Mouse (Mus musculus) limb, embryonic 12.5 days (tissue): ENCODE measurements around the gene Spns2. TPM values are rescaled to one million over a fixed set of nuclear protein-coding genes. Genes with fewer than 3 reads are reported as not detected.

Experiments
- ATAC-seq: fragments of 200-750 bp; cut with Nextera tagmentation; 2 replicates; pipeline ENCODE4 v1.8.0; 2017; ENCODE audit warnings: low read depth, moderate TSS enrichment; ENCODE audit not compliant: insufficient number of reproducible peaks, insufficient read depth, low FRiP score, low TSS enrichment
- H3K27ac ChIP-seq: fragments of 300-500 bp; sonication (generic); 2 replicates; pipeline ENCODE4 v1.5.1; 2016; ENCODE audit warnings: mild to moderate bottlenecking, moderate library complexity
- H3K27me3 ChIP-seq: fragments of 300-500 bp; sonication (generic); 2 replicates; pipeline ENCODE4 v1.6.1; 2016; ENCODE audit warnings: mild to moderate bottlenecking, moderate library complexity
- H3K36me3 ChIP-seq: fragments of 300-500 bp; sonication (generic); 2 replicates; pipeline ENCODE4 v1.6.1; 2016; ENCODE audit warnings: mild to moderate bottlenecking, moderate library complexity
- H3K4me1 ChIP-seq: fragments of 300-500 bp; sonication (generic); replicated peaks from 2 replicates; pipeline ENCODE4 v1.6.1; 2016
- H3K4me2 ChIP-seq: fragments of 300-500 bp; sonication (generic); 2 replicates; pipeline ENCODE4 v1.6.1; 2016; ENCODE audit warnings: mild to moderate bottlenecking, moderate library complexity
- H3K4me3 ChIP-seq: fragments of 300-500 bp; sonication (generic); replicated peaks from 2 replicates; pipeline ENCODE4 v1.5.1; 2016; ENCODE audit warnings: mild to moderate bottlenecking
- H3K9ac ChIP-seq: fragments of 300-500 bp; sonication (generic); replicated peaks from 2 replicates; pipeline ENCODE4 v1.6.1; 2016; ENCODE audit warnings: mild to moderate bottlenecking, moderate library complexity
- H3K9me3 ChIP-seq: fragments of 300-500 bp; sonication (generic); 2 replicates; pipeline ENCODE4 v1.6.1; 2016; ENCODE audit warnings: mild to moderate bottlenecking, moderate library complexity
- WGBS: fragments of 180-500 bp; shearing (Covaris S2); methylation state at CpG from one replicate; pipeline ENCODE4 v1.1.7; 2016; 5-methylcytosine and 5-hydroxymethylcytosine counted together
- polyA plus RNA-seq: library from polyadenylated mRNA; unstranded; fragments of >200 nt; fragmentation: Nextera tagmentation; extraction: Ambion mirVana; gene quantifications from 2 replicates; pipeline ENCODE4 v1.2.1, GENCODE M21; 2016

The Spns2 gene
- polyA plus RNA-seq, 1 experiment from 2014 or later: 2.1 TPM

DNA sequence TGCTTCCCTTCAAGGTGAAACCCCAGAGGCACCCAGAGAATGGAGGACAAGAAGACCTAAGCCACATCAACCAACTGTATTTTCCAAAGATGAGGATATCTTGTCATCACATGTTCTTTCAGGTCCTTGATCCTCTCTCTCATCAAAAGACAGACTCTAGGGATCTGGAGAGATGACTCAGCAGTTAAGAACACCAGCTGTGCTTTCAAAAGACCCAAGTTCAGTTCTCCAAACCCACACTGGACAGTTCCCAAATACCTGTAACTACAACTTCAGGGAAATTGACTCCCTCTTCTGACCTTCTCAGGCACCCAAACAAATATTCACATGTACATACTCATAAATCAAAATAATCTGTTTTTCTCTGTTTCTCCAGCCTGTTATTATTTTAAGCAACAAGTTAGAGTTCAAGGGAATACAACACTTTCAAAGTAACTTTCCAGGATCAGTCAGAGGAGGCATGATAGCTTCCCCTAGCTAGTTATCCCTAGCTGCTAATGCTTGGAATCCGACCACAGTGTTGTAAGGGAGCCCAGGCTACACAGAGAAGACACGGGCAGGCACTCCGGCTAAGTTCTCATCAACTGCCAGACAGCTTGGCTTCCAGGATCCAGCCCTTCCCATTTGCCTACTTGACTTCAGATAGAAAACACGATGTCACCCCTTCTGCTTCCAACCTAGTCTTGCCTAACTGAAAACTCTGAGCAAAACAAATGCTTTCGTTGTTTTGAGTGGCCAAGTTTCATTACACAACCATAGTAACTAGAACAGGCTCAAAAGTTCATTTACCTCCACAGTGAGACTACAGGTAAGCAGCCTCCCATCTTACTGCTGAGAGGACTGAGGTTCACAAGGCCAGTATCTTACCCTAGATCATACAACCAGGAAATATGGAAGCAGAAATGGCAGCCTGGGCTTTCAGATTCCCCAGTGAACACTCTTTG, 32.2 kb upstream of the Spns2 start:
- Histone ChIP-seq H3K27ac (no peak overlapping the region), H3K9ac (no peak overlapping the region), H3K4me3 (no peak overlapping the region), H3K4me2 (no peak overlapping the region), H3K36me3 (no peaks in the 10 kb centered on the region), H3K4me1 (no peaks in the 10 kb centered on the region), H3K9me3 (no peaks in the 10 kb centered on the region), H3K27me3 (peaks cover 3% of the 10 kb centered on the region; the same call in 1 of the 2 replicates)
- ATAC-seq: no peak
- 80% methylated on average over 5 of the region's 5 CpGs for WGBS

DNA sequence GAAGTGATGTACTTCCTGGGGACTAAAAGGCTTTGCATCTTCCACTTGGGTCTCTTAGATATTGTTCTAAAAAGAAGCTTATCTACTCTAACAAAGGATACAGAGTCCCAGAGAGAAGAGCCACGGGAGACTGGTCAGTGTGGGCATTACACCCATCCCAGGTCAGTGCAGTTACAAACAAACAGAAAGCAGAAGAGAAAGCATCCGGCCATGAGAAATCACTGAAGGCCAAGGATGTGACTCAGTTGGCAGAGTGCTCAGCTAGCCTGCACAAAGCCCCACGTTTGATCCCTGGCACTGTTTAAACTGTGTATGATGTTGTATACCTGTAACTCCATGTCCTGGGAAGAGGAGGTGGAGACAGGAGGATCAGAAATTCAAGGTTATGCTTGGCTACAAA, 30.2 kb upstream of the Spns2 start:
- H3K4me3 ChIP-seq: no peak overlapping the region
- H3K9me3 ChIP-seq: peaks cover 3% of the 10 kb centered on the region; the same call in 1 of the 2 replicates
- ATAC-seq: no peak
- H3K36me3 ChIP-seq: no peaks in the 10 kb centered on the region
- no peak overlapping the region for H3K27ac ChIP-seq
- no peaks in the 10 kb centered on the region for H3K4me1 ChIP-seq
- no peak overlapping the region for H3K9ac ChIP-seq
- H3K27me3 ChIP-seq: no peaks in the 10 kb centered on the region
- 67% methylated on average over 3 of the region's 3 CpGs for WGBS
- H3K4me2 ChIP-seq: no peak overlapping the region

DNA sequence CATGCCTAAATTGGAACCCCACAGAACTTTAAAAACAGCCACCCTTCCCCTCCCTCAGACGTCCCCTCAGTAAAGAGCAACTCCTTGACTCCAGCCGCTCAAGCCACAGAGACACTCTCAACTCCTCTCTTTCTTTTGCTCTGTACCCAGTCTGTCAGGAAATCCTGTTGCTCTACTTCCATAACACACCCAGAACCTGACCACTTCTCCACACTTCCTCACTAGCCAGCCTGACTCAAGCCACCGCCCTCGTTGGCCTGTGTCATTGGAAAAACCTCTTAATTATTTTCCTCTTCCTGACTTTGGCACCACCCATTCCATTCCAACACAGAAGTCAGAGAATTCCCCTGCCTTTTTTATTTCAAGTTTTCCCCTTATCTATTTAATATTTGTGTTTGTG, 29.5 kb upstream of the Spns2 start:
- Histone ChIP-seq H3K9me3 (peaks cover 3% of the 10 kb centered on the region; the same call in 1 of the 2 replicates), H3K4me3 (no peak overlapping the region), H3K27me3 (no peaks in the 10 kb centered on the region), H3K9ac (no peak overlapping the region), H3K27ac (no peak overlapping the region), H3K4me1 (no peaks in the 10 kb centered on the region), H3K4me2 (no peak overlapping the region), H3K36me3 (no peaks in the 10 kb centered on the region)
- 75% methylated on average over 4 of the region's 4 CpGs for WGBS
- ATAC-seq: no peak

DNA sequence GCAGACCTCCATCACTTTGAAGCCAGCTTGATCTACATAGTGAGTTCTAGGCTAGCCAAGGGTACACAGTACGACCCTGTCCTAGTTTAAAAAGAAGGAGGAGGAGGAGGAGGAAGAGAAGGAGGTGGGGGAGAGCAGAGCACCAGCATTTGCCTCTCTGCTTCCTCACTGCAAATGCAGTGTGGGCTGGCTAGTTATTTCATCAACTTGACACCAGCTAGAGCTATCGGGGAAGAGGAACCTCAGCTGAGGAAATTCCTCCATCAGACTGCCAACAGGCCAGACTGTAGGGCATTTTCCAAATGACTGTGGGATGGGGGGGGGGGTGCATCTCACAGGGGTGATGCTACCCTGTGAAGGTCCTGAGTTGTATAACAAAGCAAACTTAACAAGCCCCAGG, 28.7 kb upstream of the Spns2 start:
- Histone ChIP-seq H3K4me3 (no peak overlapping the region), H3K4me2 (no peak overlapping the region), H3K27ac (no peak overlapping the region), H3K9me3 (peaks cover 3% of the 10 kb centered on the region; the same call in 1 of the 2 replicates), H3K36me3 (no peaks in the 10 kb centered on the region), H3K9ac (no peak overlapping the region), H3K27me3 (no peaks in the 10 kb centered on the region), H3K4me1 (no peaks in the 10 kb centered on the region)
- no peak for ATAC-seq
- WGBS: 55% methylated on average over 2 of the region's 2 CpGs

DNA sequence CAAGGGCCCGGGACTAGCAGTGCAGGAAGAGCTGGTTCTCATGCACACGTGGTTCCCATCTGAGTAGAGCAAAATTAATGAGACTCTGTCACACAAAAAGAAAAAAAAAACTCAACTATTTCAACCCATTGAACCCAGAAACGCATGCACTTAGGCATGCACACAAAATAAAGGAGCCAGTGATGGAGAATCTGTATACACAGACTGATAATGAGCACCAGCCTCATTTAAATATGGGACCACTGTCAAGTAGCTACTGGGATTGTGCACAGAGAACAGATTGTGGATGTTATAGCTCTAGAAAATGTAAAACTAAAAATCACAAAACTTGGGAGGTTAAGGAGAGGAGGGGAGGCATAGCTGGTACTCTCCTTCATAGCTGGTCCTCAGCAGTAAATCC, 25.3 kb upstream of the Spns2 start:
- Histone ChIP-seq H3K27me3 (no peaks in the 10 kb centered on the region), H3K4me1 (no peaks in the 10 kb centered on the region), H3K36me3 (no peaks in the 10 kb centered on the region), H3K4me3 (no peak overlapping the region), H3K9me3 (peaks cover 3% of the 10 kb centered on the region; the same call in 1 of the 2 replicates), H3K4me2 (no peak overlapping the region), H3K9ac (no peak overlapping the region), H3K27ac (no peak overlapping the region)
- 75% methylated on average over 3 of the region's 3 CpGs for WGBS
- no peak for ATAC-seq

DNA sequence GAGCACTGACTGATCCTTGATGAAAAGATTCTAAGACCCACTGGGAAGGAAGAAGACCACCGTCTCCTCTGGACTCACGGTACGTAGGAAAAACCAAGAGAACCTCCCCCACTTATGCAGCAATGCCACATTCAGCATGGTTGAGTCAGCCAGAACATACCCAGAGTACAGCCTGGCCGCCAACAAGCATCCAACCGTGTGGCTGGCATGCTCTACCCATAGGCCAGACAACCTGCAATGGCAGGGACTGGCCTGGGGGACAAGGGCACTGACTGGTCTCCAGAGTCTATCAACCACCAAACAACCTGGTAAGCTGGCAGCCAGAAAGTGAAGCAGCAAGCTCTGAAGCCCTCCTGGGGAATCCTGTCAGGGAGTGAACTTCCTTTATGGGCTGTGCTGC, 18.9 kb upstream of the Spns2 start:
- H3K27ac ChIP-seq: no peak overlapping the region
- no peaks in the 10 kb centered on the region for H3K36me3 ChIP-seq
- H3K9ac ChIP-seq: no peak overlapping the region
- peaks cover 2% of the 10 kb centered on the region; the same call in 1 of the 2 replicates for H3K4me1 ChIP-seq
- 91% methylated on average over 5 of the region's 5 CpGs for WGBS
- H3K4me2 ChIP-seq: no peak overlapping the region
- no peak overlapping the region for H3K4me3 ChIP-seq
- no peaks in the 10 kb centered on the region for H3K27me3 ChIP-seq
- ATAC-seq: no peak
- no peaks in the 10 kb centered on the region for H3K9me3 ChIP-seq

DNA sequence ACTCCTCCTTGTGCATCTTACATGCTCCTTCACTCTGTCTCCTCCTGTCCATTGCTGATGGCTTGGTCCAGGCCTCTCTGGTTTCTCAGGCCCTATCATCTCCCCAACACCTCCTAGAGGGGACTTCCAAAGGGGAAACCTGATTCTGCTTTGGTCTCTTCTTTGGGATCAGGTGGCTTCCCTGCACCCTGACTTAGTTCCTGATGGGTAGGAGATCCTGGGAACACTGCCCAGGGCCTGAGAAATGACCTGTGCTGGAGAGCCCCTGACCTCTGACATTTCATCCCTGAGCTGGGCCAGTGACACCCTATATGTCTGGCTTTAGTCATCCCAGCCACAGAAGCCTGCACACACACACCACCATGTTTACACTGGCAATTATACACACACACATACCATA, 17.9 kb upstream of the Spns2 start:
- ATAC-seq: no peak
- Histone ChIP-seq H3K27ac (no peak overlapping the region), H3K9me3 (no peaks in the 10 kb centered on the region)

DNA sequence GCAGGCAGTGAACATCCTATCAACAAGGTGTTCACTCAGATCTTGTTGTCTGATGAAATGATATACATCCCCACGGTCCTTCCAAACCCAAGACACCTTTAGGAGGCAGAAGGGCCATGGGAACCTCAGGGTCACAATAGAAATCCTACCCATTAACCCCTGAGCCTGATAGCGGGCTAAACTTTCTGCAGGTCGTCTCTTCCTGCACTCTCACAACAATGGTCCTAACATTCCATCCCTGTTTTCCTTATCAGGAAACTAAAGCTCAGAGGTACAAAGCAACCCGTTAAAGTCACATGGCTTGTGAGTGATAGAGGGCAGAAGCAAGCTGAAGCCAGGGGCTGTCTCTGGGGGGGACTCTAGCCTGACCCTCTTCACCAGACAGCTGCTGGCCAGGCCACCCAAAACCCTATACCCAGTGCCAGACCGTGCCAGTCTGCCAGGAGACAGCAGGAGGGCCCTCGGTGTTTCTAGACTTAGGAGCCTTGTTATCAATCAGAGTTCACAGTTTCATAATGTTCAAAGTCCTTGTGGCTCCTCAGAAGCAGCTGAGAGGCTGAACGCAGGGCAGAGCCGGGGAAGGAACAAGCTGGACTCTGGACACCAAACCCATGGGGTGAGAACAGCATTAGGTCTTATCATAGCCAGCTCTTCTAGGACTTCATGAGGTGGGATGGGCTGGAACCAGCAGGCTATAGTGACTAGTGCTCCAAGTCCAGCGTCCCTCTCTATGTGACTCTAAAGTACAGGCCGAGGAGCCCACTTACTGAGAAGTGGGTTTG, 14.5 kb upstream of the Spns2 start:
- Histone ChIP-seq H3K36me3 (no peaks in the 10 kb centered on the region), H3K9ac (no peak overlapping the region), H3K27ac (no peak overlapping the region), H3K4me1 (peaks cover 36% of the 10 kb centered on the region), H3K4me2 (no peak overlapping the region), H3K27me3 (peaks cover 17% of the 10 kb centered on the region), H3K9me3 (no peaks in the 10 kb centered on the region), H3K4me3 (no peak overlapping the region)
- 70% methylated on average over 10 of the region's 10 CpGs for WGBS
- ATAC-seq: no peak

More for the DNA sequence above, 17.9 kb upstream of the Spns2 start:
- H3K9ac ChIP-seq: no peak overlapping the region
- peaks cover 12% of the 10 kb centered on the region for H3K4me1 ChIP-seq
- H3K27me3 ChIP-seq: 0 out of 2 replicates have a peak, but pooled peaks cover 4% of the 10 kb centered on the region
- no peaks in the 10 kb centered on the region for H3K36me3 ChIP-seq
- no peak overlapping the region for H3K4me3 ChIP-seq
- no peak overlapping the region for H3K4me2 ChIP-seq

DNA sequence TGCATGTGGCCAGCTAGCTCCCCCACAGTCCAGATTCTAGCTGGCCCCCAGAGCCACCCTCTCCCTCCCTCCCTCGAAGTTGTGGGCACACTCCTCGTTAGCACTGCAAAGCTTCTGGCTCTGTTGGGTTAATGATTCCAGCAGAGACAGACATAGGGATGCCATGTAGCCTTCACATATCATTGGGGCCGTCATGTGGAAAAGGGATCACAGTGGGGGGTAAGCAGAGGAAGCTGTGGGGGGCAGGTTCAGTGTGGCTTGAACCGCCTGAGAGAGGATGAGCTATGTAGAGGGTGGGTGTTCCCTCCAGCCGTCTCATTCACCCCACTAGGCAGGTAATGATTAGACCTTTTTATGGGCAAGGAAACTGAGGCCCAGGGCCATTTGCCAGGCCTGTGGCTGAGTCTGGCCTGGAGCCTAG, 13.8 kb upstream of the Spns2 start:
- Histone ChIP-seq H3K4me3 (no peak overlapping the region), H3K9ac (no peak overlapping the region), H3K27me3 (peaks cover 17% of the 10 kb centered on the region), H3K27ac (no peak overlapping the region), H3K36me3 (no peaks in the 10 kb centered on the region), H3K4me1 (peaks cover 36% of the 10 kb centered on the region), H3K9me3 (no peaks in the 10 kb centered on the region), H3K4me2 (no peak overlapping the region)
- WGBS: 25% methylated on average over 5 of the region's 5 CpGs
- ATAC-seq: no peak

DNA sequence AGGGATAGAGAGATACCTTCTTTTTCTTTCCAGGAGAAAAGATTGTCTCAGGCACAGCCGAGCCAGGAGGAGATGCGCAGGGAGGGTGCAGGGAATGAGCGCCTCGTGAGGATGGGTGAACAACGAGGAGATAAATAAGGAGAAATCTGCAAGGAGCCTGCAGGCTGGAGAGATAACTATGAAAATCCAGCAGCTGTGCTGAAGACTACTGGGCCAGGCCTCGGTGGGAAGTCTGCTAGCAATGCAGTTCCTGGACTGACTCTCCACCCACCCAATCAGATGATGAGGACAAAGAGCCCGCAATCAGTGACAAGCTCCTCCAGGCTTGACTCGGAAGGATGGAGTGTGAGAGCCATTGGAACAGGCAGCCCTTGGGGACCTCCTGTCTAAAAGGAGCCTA, 12.5 kb upstream of the Spns2 start:
- Histone ChIP-seq H3K4me1 (peaks cover 36% of the 10 kb centered on the region), H3K4me3 (no peak overlapping the region), H3K27me3 (peaks cover 21% of the 10 kb centered on the region), H3K27ac (no peak overlapping the region), H3K9ac (no peak overlapping the region), H3K9me3 (no peaks in the 10 kb centered on the region), H3K36me3 (no peaks in the 10 kb centered on the region), H3K4me2 (no peak overlapping the region)
- 19% methylated on average over 8 of the region's 8 CpGs for WGBS
- no peak for ATAC-seq

DNA sequence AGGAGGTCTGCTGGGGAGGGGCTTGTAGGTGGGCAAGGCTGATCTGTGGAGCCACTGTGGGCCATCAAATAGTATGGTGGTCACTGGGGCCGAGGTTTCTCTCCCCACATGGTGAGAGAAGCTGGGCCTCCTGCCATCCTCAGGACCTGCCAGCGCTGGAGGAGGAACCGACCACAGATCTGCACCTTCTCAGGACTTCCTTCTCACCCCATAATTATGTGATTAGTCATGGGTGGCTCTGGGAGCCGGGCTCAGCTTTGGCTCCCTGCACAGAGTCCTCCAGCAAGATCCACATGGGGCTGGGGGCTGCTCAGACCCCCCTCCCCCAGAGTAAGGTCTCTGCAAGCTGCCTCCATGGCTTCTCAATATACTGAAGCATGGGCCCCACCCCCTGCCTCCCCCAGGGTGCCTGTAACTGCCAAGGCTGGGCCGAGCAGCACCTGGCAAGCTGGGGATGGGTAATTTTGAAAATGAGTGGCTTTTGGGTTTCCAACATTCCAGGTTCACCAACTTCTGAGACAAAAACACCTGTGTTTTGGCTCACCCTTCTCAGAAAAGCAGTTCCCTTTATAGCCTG, 11.8 kb upstream of the Spns2 start:
- 15% methylated on average over 5 of the region's 5 CpGs for WGBS
- ATAC-seq: no peak
- H3K4me3 ChIP-seq: no peak overlapping the region
- H3K9me3 ChIP-seq: no peaks in the 10 kb centered on the region
- no peak overlapping the region for H3K9ac ChIP-seq
- H3K4me1 ChIP-seq: peaks cover 36% of the 10 kb centered on the region
- H3K36me3 ChIP-seq: no peaks in the 10 kb centered on the region
- no peak overlapping the region for H3K27ac ChIP-seq
- H3K4me2 ChIP-seq: no peak overlapping the region
- peaks cover 21% of the 10 kb centered on the region for H3K27me3 ChIP-seq
